Mouse (Mus musculus): ENCODE results near the gene Pla2g2e. TPM values are rescaled to one million over a fixed set of nuclear protein-coding genes. Genes with fewer than 3 reads are reported as not detected.

Gene Pla2g2e
- polyA plus RNA-seq, 2 experiments = 0.09 TPM; not detected in 1

GRCm38 (mm10) chr4:138880811-138881584 is 3.3 kb downstream of the Pla2g2e start:
- Histone ChIP-seq H3K36me3 (ENCODE audit: control insufficient read depth, insufficient read depth, low read length) (no peaks in the 10 kb centered on the region), H3K9ac (ENCODE audit: low read depth, low read length, severe bottlenecking) (no peak overlapping the region), H3K4me2 (replicated peaks; ENCODE audit: low read depth, low read length, severe bottlenecking) (no peak overlapping the region), H3K27me3 (ENCODE audit: control insufficient read depth, insufficient read depth, low read length) (no peaks in the 10 kb centered on the region), H3K4me1 (ENCODE audit: control insufficient read depth, insufficient read depth, low read length) (peaks cover 4% of the 10 kb centered on the region; the same call in 1 of the 2 replicates), H3K9me3 (ENCODE audit: control insufficient read depth, low read length) (no peaks in the 10 kb centered on the region), H3K27ac (replicated peaks; ENCODE audit: low read depth, low read length) (no peak overlapping the region), H3K4me3 (replicated peaks; ENCODE audit: low read length) (no peak overlapping the region)
- TF ChIP-seq POLR2A (IDR thresholded peaks at IDR 0.05; ENCODE audit: borderline replicate concordance, extremely low read depth, insufficient read depth, insufficient read length) = no peak
- 87% methylated on average over 7 of the region's 7 CpGs for WGBS
- DNase-seq (ENCODE audit: low spot score) (no peak), ATAC-seq (ENCODE audit: low FRiP score, low read depth) (no peak)

GRCm38 (mm10) chr4:138882179-138882578 is 4.4 kb downstream of the Pla2g2e start:
- WGBS = 11% methylated on average over 12 of the region's 16 CpGs
- H3K4me3 ChIP-seq (replicated peaks; ENCODE audit: low read length) = peak overlapping the region; percentile 11; the same call in 1 of the 2 replicates
- H3K4me1 ChIP-seq (ENCODE audit: control insufficient read depth, insufficient read depth, low read length) = peaks cover 4% of the 10 kb centered on the region; the same call in 1 of the 2 replicates
- H3K4me2 ChIP-seq (replicated peaks; ENCODE audit: low read depth, low read length, severe bottlenecking) = peak overlapping the region; percentile 39
- DNase-seq (ENCODE audit: low spot score) (peak; percentile 5), ATAC-seq (ENCODE audit: low FRiP score, low read depth) (no peak)
- no peaks in the 10 kb centered on the region for H3K36me3 ChIP-seq (ENCODE audit: control insufficient read depth, insufficient read depth, low read length)
- peak overlapping the region; percentile 38; the same call in 1 of the 2 replicates for H3K9ac ChIP-seq (ENCODE audit: low read depth, low read length, severe bottlenecking)
- H3K9me3 ChIP-seq (ENCODE audit: control insufficient read depth, low read length) = no peaks in the 10 kb centered on the region
- no peak for TF ChIP-seq POLR2A (IDR thresholded peaks at IDR 0.05; ENCODE audit: borderline replicate concordance, extremely low read depth, insufficient read depth, insufficient read length)
- H3K27me3 ChIP-seq (ENCODE audit: control insufficient read depth, insufficient read depth, low read length) = no peaks in the 10 kb centered on the region
- H3K27ac ChIP-seq (replicated peaks; ENCODE audit: low read depth, low read length) = no peak overlapping the region

GRCm38 (mm10) chr4:138884261-138884660 is 6.5 kb downstream of the Pla2g2e start:
- Histone ChIP-seq H3K4me3 (replicated peaks; ENCODE audit: low read length) (no peak overlapping the region), H3K9ac (ENCODE audit: low read depth, low read length, severe bottlenecking) (no peak overlapping the region), H3K4me2 (replicated peaks; ENCODE audit: low read depth, low read length, severe bottlenecking) (no peak overlapping the region), H3K9me3 (ENCODE audit: control insufficient read depth, low read length) (no peaks in the 10 kb centered on the region), H3K36me3 (ENCODE audit: control insufficient read depth, insufficient read depth, low read length) (no peaks in the 10 kb centered on the region), H3K27ac (replicated peaks; ENCODE audit: low read depth, low read length) (no peak overlapping the region), H3K27me3 (ENCODE audit: control insufficient read depth, insufficient read depth, low read length) (no peaks in the 10 kb centered on the region), H3K4me1 (ENCODE audit: control insufficient read depth, insufficient read depth, low read length) (peaks cover 4% of the 10 kb centered on the region; the same call in 1 of the 2 replicates)
- no peak for TF ChIP-seq POLR2A (IDR thresholded peaks at IDR 0.05; ENCODE audit: borderline replicate concordance, extremely low read depth, insufficient read depth, insufficient read length)
- ATAC-seq (ENCODE audit: low FRiP score, low read depth) (no peak), DNase-seq (ENCODE audit: low spot score) (peak; percentile 79)
- 10% methylated on average over 6 of the region's 6 CpGs for WGBS

- H3K36me3 ChIP-seq (ENCODE audit: control insufficient read depth, insufficient read depth, low read length) = peaks cover 15% of the 10 kb centered on the region
- no peaks in the 10 kb centered on the region for H3K27me3 ChIP-seq (ENCODE audit: control insufficient read depth, insufficient read depth, low read length)
- no peak for ATAC-seq (ENCODE audit: low FRiP score, low read depth)
- no peak for TF ChIP-seq POLR2A (IDR thresholded peaks at IDR 0.05; ENCODE audit: borderline replicate concordance, extremely low read depth, insufficient read depth, insufficient read length)
- H3K4me2 ChIP-seq (replicated peaks; ENCODE audit: low read depth, low read length, severe bottlenecking) = no peak overlapping the region
- 61% methylated on average over 7 of the region's 7 CpGs for WGBS
- no peaks in the 10 kb centered on the region for H3K9me3 ChIP-seq (ENCODE audit: control insufficient read depth, low read length)
- DNase-seq (ENCODE audit: low spot score) = no peak
- no peak overlapping the region for H3K4me3 ChIP-seq (replicated peaks; ENCODE audit: low read length)
- no peak overlapping the region for H3K27ac ChIP-seq (replicated peaks; ENCODE audit: low read depth, low read length)
- no peak overlapping the region for H3K9ac ChIP-seq (ENCODE audit: low read depth, low read length, severe bottlenecking)
- H3K4me1 ChIP-seq (ENCODE audit: control insufficient read depth, insufficient read depth, low read length) = no peaks in the 10 kb centered on the region
Measured at GRCm38 (mm10) chr4:138889165-138889564, 11.4 kb downstream of the Pla2g2e start.

GRCm38 (mm10) chr4:138889635-138890034 is 11.9 kb downstream of the Pla2g2e start:
- H3K36me3 ChIP-seq (ENCODE audit: control insufficient read depth, insufficient read depth, low read length) = peaks cover 20% of the 10 kb centered on the region
- H3K4me3 ChIP-seq (replicated peaks; ENCODE audit: low read length) = no peak overlapping the region
- WGBS = 70% methylated on average over 8 of the region's 8 CpGs
- H3K4me2 ChIP-seq (replicated peaks; ENCODE audit: low read depth, low read length, severe bottlenecking) = no peak overlapping the region
- no peak overlapping the region for H3K27ac ChIP-seq (replicated peaks; ENCODE audit: low read depth, low read length)
- DNase-seq (ENCODE audit: low spot score) (no peak), ATAC-seq (ENCODE audit: low FRiP score, low read depth) (no peak)
- no peak for TF ChIP-seq POLR2A (IDR thresholded peaks at IDR 0.05; ENCODE audit: borderline replicate concordance, extremely low read depth, insufficient read depth, insufficient read length)
- no peaks in the 10 kb centered on the region for H3K9me3 ChIP-seq (ENCODE audit: control insufficient read depth, low read length)
- H3K4me1 ChIP-seq (ENCODE audit: control insufficient read depth, insufficient read depth, low read length) = no peaks in the 10 kb centered on the region
- H3K9ac ChIP-seq (ENCODE audit: low read depth, low read length, severe bottlenecking) = no peak overlapping the region
- no peaks in the 10 kb centered on the region for H3K27me3 ChIP-seq (ENCODE audit: control insufficient read depth, insufficient read depth, low read length)

Measured in limb, embryonic 14.5 days (tissue).